Comparison of ENCODE assay signal across 22 mouse cellular contexts in genomic region chr4:76989961-76990360, GRCm38 (mm10).
"Had no signal": no experiment of that assay in that cellular context is flagged by ENCODE, and none has a peak within 500 bp of the region (broad histone marks: within the 10 kb centered on the region; RNA-seq: fewer than 3 reads in every experiment).

No protein-coding gene starts in this region.

- H3K36me3 ChIP-seq: embryonic facial prominence, embryonic 10.5 days; embryonic facial prominence, embryonic 12.5 days; embryonic facial prominence, embryonic 13.5 days; embryonic facial prominence, embryonic 15.5 days; forebrain, embryonic 10.5 days; forebrain, embryonic 12.5 days; forebrain, embryonic 15.5 days had no signal

- H3K9me3 ChIP-seq: embryonic facial prominence, embryonic 10.5 days; embryonic facial prominence, embryonic 12.5 days; embryonic facial prominence, embryonic 13.5 days; embryonic facial prominence, embryonic 15.5 days; forebrain, embryonic 10.5 days; forebrain, embryonic 12.5 days; forebrain, embryonic 13.5 days; forebrain, embryonic 15.5 days had no signal

- H3K4me1 ChIP-seq: embryonic facial prominence, embryonic 10.5 days; embryonic facial prominence, embryonic 12.5 days; embryonic facial prominence, embryonic 13.5 days; embryonic facial prominence, embryonic 15.5 days; forebrain, embryonic 10.5 days; forebrain, embryonic 12.5 days; forebrain, embryonic 13.5 days; forebrain, embryonic 15.5 days had no signal

- H3K27me3 ChIP-seq: embryonic facial prominence, embryonic 12.5 days; embryonic facial prominence, embryonic 13.5 days; embryonic facial prominence, embryonic 15.5 days; forebrain, embryonic 12.5 days; forebrain, embryonic 13.5 days; forebrain, embryonic 15.5 days had no signal

- DNase-seq: cerebellum, postnatal 36 days; embryo, embryonic 11 days; forebrain, postnatal 0 days; gastrocnemius, adult 2 months; gastrocnemius, postnatal 10 days; gastrocnemius, postnatal 14 days; gastrocnemius, postnatal 25 days; gastrocnemius, postnatal 36 days; heart, adult 11 months; heart, adult 18-20 months; heart, adult 2 months had no signal

- H3K4me3 ChIP-seq: embryonic facial prominence, embryonic 10.5 days; embryonic facial prominence, embryonic 12.5 days; embryonic facial prominence, embryonic 13.5 days; embryonic facial prominence, embryonic 15.5 days; erythroblast, embryonic 14.5 days; forebrain, embryonic 10.5 days; forebrain, embryonic 12.5 days; forebrain, embryonic 13.5 days; forebrain, embryonic 15.5 days; gastrocnemius, adult 2 months; heart, adult 2 months had no signal

- H3K27ac ChIP-seq: embryonic facial prominence, embryonic 10.5 days; embryonic facial prominence, embryonic 12.5 days; embryonic facial prominence, embryonic 13.5 days; embryonic facial prominence, embryonic 15.5 days; forebrain, embryonic 10.5 days; forebrain, embryonic 12.5 days; forebrain, embryonic 13.5 days; forebrain, embryonic 15.5 days; gastrocnemius, adult 2 months; heart, adult 2 months had no signal

- ATAC-seq: forebrain, embryonic 13.5 days; forebrain, embryonic 14.5 days; forebrain, embryonic 15.5 days; forebrain, embryonic 16.5 days; forebrain, postnatal 0 days had no signal
